Mouse (Mus musculus): Measurements from ENCODE around the gene Gm5678.
A peak's percentile ranks its signal among the peaks of the same experiment; 100 is the strongest.

Gene Gm5678

DNA sequence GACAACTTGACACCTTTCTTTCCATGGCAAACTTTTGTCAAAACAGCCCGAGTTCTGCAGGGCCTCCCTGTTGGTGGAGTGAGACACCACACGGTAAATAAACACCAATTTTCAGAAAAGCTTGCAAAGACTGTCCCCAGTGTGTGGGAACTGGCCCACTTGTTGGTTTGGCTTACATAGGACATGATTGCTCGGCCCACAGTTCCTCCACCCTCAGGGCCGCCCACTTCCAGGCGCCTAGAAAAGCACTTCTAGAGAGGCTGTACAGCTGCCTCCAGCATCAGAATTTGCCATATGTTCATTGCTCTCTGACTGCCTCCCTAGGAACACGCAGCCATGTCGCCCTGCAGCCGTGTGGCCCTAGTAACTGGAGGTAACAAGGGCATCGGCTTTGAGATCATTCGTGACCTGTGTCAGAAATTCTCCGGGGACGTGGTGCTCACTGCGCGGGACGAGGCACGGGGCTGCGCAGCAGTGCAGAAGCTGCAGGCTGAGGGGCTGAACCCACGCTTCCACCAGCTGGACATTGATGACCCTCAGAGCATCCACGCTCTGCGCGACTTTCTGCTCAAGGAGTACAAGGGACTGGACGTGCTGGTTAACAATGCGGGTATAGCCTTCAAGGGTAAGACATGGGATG, at the start of gene Gm5678:
TSS of gene Gm5678 (plus strand) at position 337 of the 640 bp plus-strand sequence.
- no peak for DNase-seq

DNA sequence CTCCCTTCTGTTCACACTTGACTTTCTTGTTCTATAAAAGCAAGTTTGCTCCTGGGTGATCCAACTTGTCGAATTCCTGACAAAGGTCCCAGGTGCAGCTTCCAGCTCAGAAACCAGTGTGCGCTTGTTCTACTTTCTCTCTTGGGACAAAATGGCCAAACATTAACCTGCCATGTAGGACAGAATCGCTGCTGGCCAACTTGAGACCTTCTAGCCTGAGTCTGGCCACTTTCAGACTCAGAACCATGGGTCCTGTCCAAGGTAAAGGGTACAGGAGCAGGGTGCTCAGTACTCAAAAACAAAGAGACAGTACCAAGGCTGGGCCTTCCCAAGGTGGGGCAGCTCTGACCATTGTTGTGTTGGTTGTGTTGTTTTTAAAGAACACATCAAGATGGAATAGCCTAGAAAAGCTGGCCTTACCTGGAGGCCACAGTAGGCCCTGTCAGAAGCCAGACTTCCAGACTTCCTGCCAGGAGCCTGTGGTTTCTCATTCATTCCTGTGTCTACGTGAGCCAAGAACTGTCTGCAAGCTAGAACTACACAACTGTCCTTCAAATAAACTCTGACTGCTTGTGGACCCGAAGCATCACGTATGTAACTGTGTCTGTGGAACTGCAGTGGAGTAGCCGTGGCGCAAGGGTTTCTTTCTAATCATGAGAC, 49.4 kb upstream of the Gm5678 start:
- no peak for DNase-seq

- DNase-seq = peak; percentile 52
These were observed 46.8 kb upstream of the Gm5678 start for GRCm38 (mm10) chr16:93581125-93581524.

DNA sequence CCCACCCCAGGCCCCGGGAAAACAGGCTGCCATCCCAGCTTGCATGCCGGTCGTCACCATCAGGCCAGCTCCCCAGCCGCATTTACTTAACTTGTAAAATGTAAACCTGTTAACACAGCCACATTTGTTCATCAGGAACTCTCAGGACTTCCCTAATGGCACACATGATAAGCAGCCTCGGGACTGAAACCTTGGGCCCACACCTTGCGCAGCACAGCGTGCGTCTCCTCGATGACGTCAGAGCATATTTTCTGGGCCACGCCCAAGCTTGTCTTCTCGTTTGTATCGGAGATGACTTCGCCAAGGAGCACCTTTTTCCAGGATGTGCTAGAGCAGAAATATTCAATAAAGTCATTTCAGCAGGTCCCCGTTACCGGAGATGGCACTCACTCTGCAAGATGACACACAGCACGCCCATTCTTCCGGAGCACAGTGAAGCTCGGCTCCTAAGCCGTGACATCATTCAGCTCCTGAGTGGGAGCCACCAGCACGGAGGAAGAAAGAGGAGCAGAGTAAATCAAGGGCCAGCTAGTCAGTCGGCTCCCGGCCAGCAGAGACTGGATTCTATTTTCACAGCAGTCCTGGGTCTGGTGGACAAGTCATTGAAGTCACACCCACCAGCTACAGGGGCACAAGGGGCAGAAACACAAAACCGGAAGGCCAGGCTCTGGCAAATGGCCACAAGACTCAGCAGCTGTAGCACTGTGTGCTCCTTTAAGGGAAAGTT, 42.8 kb upstream of the Gm5678 start:
- peak; percentile 27 for DNase-seq

GRCm38 (mm10) chr16:93585703-93586205, 42.1 kb upstream of the Gm5678 start:
- DNase-seq = no peak

GRCm38 (mm10) chr16:93586382-93586781, 41.5 kb upstream of the Gm5678 start:
- no peak for DNase-seq

- no peak for DNase-seq
These were observed 39.6 kb upstream of the Gm5678 start for GRCm38 (mm10) chr16:93588281-93588680.

- no peak for DNase-seq
These were observed 37.0 kb upstream of the Gm5678 start for GRCm38 (mm10) chr16:93590915-93591314.

DNA sequence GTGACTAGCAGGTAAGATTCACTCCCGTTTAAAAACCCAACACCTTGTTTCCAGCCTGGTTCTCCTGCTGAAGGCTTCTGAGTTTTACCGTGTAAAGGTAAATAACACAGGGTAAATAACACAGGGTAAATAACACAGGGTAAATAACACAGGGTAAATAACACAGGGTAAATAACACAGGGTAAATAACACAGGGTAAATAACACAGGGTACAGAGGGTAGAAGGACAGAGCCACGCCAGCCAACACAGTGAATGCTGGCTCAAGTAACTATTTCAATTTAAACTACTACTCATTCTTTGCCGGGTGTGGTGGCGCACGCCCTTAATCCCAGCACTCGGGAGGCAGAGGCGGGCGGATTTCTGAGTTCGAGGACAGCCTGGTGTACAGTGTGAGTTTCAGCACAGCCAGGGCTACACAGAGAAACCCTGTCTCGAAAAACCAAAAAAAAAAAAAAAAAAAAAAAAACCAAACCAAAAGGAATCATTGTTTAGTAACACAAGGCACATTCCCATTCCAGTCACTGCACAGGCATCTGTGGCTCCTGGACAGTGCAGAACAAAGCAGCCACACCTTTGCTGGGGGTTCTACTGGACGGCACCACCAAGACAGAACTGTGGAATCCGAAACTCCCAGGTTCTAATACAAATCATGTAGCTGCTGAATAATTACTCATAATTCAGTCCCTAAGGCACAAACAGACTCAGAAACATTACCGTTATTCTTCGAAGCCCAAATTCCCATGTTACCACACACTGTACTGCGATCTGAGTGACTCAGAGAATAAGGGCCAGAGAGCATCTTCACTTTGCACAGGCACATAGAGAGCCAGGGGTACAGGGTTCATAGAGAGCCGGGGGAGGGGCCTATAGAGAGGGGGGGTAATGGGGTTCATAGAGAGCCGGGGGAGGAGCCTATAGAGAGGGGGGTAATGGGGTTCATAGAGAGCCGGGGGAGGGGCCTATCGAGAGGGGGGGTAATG, 36.2 kb upstream of the Gm5678 start:
- no peak for DNase-seq

- DNase-seq = no peak
These were observed 35.2 kb upstream of the Gm5678 start for GRCm38 (mm10) chr16:93592711-93593110.

- DNase-seq = no peak
These were observed 34.5 kb upstream of the Gm5678 start for GRCm38 (mm10) chr16:93593406-93593805.

DNA sequence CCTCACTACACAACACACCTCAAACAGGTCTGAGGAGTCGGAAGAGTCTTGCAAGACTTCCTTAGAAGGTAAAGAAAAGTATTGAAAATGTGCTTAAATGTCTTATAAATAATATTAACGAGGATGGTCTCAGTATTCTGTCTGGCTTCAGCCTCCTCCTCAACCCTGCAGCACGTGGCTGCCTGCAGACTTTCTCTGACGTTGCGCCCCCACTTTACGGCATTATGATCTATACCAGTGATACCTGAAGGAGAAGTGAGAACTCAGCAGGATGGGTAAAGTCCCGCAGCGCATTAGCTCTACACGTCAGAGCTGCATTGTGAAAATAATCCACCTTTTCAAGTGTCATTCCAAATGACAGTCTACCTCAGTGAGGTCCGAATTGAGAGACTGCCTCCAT, 33.4 kb upstream of the Gm5678 start:
- DNase-seq = no peak

- no peak for DNase-seq
These were observed 32.1 kb upstream of the Gm5678 start for GRCm38 (mm10) chr16:93595766-93596165.

GRCm38 (mm10) chr16:93596807-93597206, 31.1 kb upstream of the Gm5678 start:
- no peak for DNase-seq

DNA sequence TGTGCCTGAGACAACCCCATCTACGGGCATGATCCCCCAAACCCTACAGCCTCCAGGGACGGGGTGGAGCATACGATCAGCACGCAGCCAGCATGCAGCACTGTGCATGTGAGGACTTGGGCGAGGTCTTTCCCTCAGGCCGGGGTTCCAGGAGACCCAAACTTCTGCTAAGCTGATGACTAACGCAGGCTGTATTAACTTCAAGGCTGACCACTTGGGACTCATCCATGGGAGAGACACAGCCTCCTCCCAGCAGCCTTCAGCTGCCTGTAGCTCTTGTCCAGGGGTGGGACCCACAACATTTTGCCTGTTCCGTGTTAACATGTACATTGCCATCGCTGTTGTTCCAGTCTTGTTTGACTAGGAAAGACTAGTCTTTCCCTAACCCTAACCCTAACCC, 30.3 kb upstream of the Gm5678 start:
- DNase-seq = no peak

DNA sequence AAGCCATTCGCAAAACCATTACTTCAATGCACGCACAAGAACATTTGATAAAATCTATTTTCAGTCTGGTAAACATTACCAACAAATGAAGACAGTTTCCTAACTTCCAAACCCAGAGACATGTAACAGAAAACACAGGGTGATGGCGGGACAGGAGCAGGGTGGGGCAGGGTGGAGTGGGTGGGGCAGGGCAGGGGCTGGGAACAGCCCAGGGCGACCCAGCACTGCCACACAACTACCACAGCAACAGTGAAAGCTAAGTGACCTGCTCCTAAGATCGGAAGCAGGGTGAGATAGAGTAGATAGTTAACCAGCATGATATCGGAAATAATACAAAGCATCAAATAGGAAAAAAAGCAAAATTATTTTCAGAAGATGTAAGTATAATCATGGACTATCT, 28.4 kb upstream of the Gm5678 start:
- DNase-seq = no peak

- DNase-seq = peak; percentile 94
These were observed 24.3 kb upstream of the Gm5678 start, which contains the start of gene Setd4 for GRCm38 (mm10) chr16:93603439-93604212. Gene Setd4 (minus strand): TSS chr16:93604063.

DNA sequence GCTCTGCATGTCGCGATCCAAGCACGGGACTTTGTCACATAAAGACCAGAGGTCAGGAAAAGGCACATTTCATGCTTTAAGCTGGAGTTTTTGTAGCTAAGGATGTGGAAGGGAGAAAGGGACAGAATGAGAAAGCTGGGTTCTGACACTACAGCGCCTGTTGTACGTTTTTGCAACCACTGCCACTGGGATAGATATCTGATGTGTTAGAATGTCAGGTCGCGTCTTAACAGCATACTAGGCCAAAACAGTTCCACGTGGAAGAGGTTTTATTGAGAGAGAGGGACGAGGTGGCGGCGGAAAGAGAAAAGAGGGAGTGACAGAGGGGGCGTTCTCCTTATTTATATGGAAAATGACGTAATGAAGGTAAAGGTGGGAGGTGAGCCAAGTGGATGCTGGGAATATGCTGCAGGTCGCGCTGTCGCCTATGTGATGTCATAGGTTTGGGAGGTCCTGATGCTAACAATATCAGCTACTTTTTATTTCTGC, 23.4 kb upstream of the Gm5678 start:
- DNase-seq = no peak

DNA sequence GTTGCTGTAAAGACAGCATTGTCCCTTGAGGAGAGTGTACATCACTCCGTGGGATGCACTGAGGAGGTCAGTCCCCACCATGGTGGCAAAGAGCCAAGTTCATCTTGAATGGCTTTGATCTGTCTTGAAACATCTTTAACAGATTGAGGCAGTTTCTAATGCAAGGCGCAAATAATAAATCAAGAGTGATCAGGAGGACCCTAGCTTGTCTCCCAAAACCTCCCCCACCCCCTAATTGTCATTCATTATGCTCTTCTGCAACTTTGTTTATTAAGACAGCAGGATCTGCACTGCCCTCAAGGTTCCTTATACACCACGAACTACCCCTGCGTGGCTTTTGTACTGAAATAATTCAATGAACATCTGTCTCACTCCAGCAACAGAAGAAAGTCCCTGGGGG, 22.3 kb upstream of the Gm5678 start, which contains the start of gene Cbr1:
TSS of gene Cbr1 (plus strand) at position 301 of the 400 bp plus-strand sequence.
- no peak for DNase-seq

DNA sequence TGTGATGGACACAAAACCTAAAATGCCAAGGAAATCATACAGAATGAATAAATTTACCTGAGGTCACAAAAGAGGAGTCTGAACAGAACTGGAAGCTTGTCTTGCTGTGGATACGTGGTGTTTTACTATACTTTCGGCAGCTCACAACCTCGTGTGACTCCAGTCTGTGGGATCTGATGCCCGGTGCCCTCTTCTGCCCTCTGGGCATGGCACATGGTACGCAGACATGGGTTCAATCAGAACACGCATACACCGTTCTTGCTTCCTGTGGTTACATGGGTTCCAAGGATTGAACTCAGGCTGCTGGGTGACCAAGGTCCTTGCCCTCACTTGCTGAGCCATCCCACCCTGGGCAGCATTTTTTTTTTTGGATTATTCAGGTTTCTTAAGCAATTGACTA, 21.8 kb upstream of the Gm5678 start:
- DNase-seq = no peak

GRCm38 (mm10) chr16:93607669-93608101, 20.2 kb upstream of the Gm5678 start:
- peak; percentile 86 for DNase-seq
